Mouse (Mus musculus): ENCODE data around the gene Zbtb20. TPM values are rescaled to one million over a fixed set of nuclear protein-coding genes. Genes with fewer than 3 reads are reported as not detected.

Zbtb20 gene
- total and polyA plus RNA-seq, 2 experiments from 2014 or later: 19.8 to 45.8 TPM

GRCm38 (mm10) chr16:42874910-42875851 lies 500 bp upstream of the Zbtb20 start:
- DNase-seq (ENCODE audit: low spot score) (peak; percentile 100), ATAC-seq (ENCODE audit: insufficient read depth, low read depth) (peak; percentile 89)
- peak overlapping the region; percentile 83 for H3K9ac ChIP-seq (replicated peaks; ENCODE audit: low read depth, low read length)
- H3K4me3 ChIP-seq (ENCODE audit: low read depth, low read length): peak overlapping the region; percentile 90
- no peaks in the 10 kb centered on the region for H3K9me3 ChIP-seq (replicated peaks; ENCODE audit: control insufficient read depth, low read length)
- H3K27me3 ChIP-seq (ENCODE audit: control insufficient read depth, insufficient read depth, low read length): no peaks in the 10 kb centered on the region
- peaks cover 5% of the 10 kb centered on the region; the same call in 1 of the 2 replicates for H3K4me1 ChIP-seq (ENCODE audit: control insufficient read depth, insufficient read depth)
- H3K4me2 ChIP-seq (ENCODE audit: low read depth, low read length): peak overlapping the region; percentile 62
- peak; percentile 94 for TF ChIP-seq EP300 (IDR thresholded peaks at IDR 0.05; ENCODE audit: low read depth)
- TF ChIP-seq CTCF (IDR thresholded peaks at IDR 0.05; ENCODE audit: low read depth): peak; percentile 22
- peak overlapping the region; percentile 99 for H3K27ac ChIP-seq (ENCODE audit: low read depth)
- no peaks in the 10 kb centered on the region for H3K36me3 ChIP-seq (replicated peaks; ENCODE audit: control insufficient read depth, insufficient read depth, low read length)
- under 1% methylated on average over 53 of the region's 54 CpGs for WGBS

- ATAC-seq (ENCODE audit: insufficient read depth, low read depth): peak; percentile 40
- peak; percentile 17 for TF ChIP-seq CTCF (IDR thresholded peaks at IDR 0.05; ENCODE audit: low read depth)
- 0 out of 2 replicates have a peak, but pooled peaks have one; percentile 37 for TF ChIP-seq EP300 (IDR thresholded peaks at IDR 0.05; ENCODE audit: low read depth)
- under 1% methylated on average over 25 of the region's 62 CpGs for WGBS
These were observed 630 bp downstream of the Zbtb20 start for GRCm38 (mm10) chr16:42876021-42877000.

GRCm38 (mm10) chr16:42880046-42880445 lies 4.4 kb downstream of the Zbtb20 start:
- Histone ChIP-seq H3K9ac (replicated peaks; ENCODE audit: low read depth, low read length) (no peak overlapping the region), H3K9me3 (replicated peaks; ENCODE audit: control insufficient read depth, low read length) (no peaks in the 10 kb centered on the region), H3K36me3 (replicated peaks; ENCODE audit: control insufficient read depth, insufficient read depth, low read length) (no peaks in the 10 kb centered on the region), H3K27ac (ENCODE audit: low read depth) (no peak overlapping the region), H3K4me3 (ENCODE audit: low read depth, low read length) (no peak overlapping the region), H3K4me2 (ENCODE audit: low read depth, low read length) (no peak overlapping the region), H3K4me1 (ENCODE audit: control insufficient read depth, insufficient read depth) (peaks cover 5% of the 10 kb centered on the region; the same call in 1 of the 2 replicates), H3K27me3 (ENCODE audit: control insufficient read depth, insufficient read depth, low read length) (no peaks in the 10 kb centered on the region)
- WGBS: 86% methylated on average over 3 of the region's 3 CpGs
- DNase-seq (ENCODE audit: low spot score) (no peak), ATAC-seq (ENCODE audit: insufficient read depth, low read depth) (no peak)
- TF ChIP-seq EP300 (IDR thresholded peaks at IDR 0.05; ENCODE audit: low read depth) (no peak), CTCF (IDR thresholded peaks at IDR 0.05; ENCODE audit: low read depth) (no peak)

More at GRCm38 (mm10) chr16:42876021-42877000, 630 bp downstream of the Zbtb20 start:
- no peaks in the 10 kb centered on the region for H3K27me3 ChIP-seq (ENCODE audit: control insufficient read depth, insufficient read depth, low read length)
- peak overlapping the region; percentile 83 for H3K9ac ChIP-seq (replicated peaks; ENCODE audit: low read depth, low read length)
- peak; percentile 86 for DNase-seq (ENCODE audit: low spot score)
- no peaks in the 10 kb centered on the region for H3K9me3 ChIP-seq (replicated peaks; ENCODE audit: control insufficient read depth, low read length)
- peak overlapping the region; percentile 90 for H3K4me3 ChIP-seq (ENCODE audit: low read depth, low read length)
- no peaks in the 10 kb centered on the region for H3K36me3 ChIP-seq (replicated peaks; ENCODE audit: control insufficient read depth, insufficient read depth, low read length)
- H3K4me1 ChIP-seq (ENCODE audit: control insufficient read depth, insufficient read depth): peaks cover 5% of the 10 kb centered on the region; the same call in 1 of the 2 replicates
- H3K4me2 ChIP-seq (ENCODE audit: low read depth, low read length): peak overlapping the region; percentile 82
- H3K27ac ChIP-seq (ENCODE audit: low read depth): peak overlapping the region; percentile 99

- H3K27me3 ChIP-seq (ENCODE audit: control insufficient read depth, insufficient read depth, low read length): no peaks in the 10 kb centered on the region
- no peak overlapping the region for H3K27ac ChIP-seq (ENCODE audit: low read depth)
- TF ChIP-seq CTCF (IDR thresholded peaks at IDR 0.05; ENCODE audit: low read depth) (no peak), EP300 (IDR thresholded peaks at IDR 0.05; ENCODE audit: low read depth) (no peak)
- H3K4me2 ChIP-seq (ENCODE audit: low read depth, low read length): no peak overlapping the region
- H3K4me1 ChIP-seq (ENCODE audit: control insufficient read depth, insufficient read depth): no peaks in the 10 kb centered on the region
- DNase-seq (ENCODE audit: low spot score): peak; percentile 33
- ATAC-seq (ENCODE audit: insufficient read depth, low read depth): no peak
- no peaks in the 10 kb centered on the region for H3K9me3 ChIP-seq (replicated peaks; ENCODE audit: control insufficient read depth, low read length)
- no peak overlapping the region for H3K4me3 ChIP-seq (ENCODE audit: low read depth, low read length)
- 65% methylated on average over 2 of the region's 2 CpGs for WGBS
- no peak overlapping the region for H3K9ac ChIP-seq (replicated peaks; ENCODE audit: low read depth, low read length)
- H3K36me3 ChIP-seq (replicated peaks; ENCODE audit: control insufficient read depth, insufficient read depth, low read length): no peaks in the 10 kb centered on the region
These were observed 9.9 kb downstream of the Zbtb20 start for GRCm38 (mm10) chr16:42885538-42885937.

GRCm38 (mm10) chr16:42885964-42886363 lies 10.3 kb downstream of the Zbtb20 start:
- no peak overlapping the region for H3K27ac ChIP-seq (ENCODE audit: low read depth)
- no peak overlapping the region for H3K4me3 ChIP-seq (ENCODE audit: low read depth, low read length)
- H3K4me2 ChIP-seq (ENCODE audit: low read depth, low read length): no peak overlapping the region
- H3K9ac ChIP-seq (replicated peaks; ENCODE audit: low read depth, low read length): no peak overlapping the region
- H3K27me3 ChIP-seq (ENCODE audit: control insufficient read depth, insufficient read depth, low read length): no peaks in the 10 kb centered on the region
- ATAC-seq (ENCODE audit: insufficient read depth, low read depth) (no peak), DNase-seq (ENCODE audit: low spot score) (no peak)
- TF ChIP-seq CTCF (IDR thresholded peaks at IDR 0.05; ENCODE audit: low read depth) (no peak), EP300 (IDR thresholded peaks at IDR 0.05; ENCODE audit: low read depth) (no peak)
- no peaks in the 10 kb centered on the region for H3K9me3 ChIP-seq (replicated peaks; ENCODE audit: control insufficient read depth, low read length)
- no peaks in the 10 kb centered on the region for H3K36me3 ChIP-seq (replicated peaks; ENCODE audit: control insufficient read depth, insufficient read depth, low read length)
- 82% methylated on average over 7 of the region's 7 CpGs for WGBS
- H3K4me1 ChIP-seq (ENCODE audit: control insufficient read depth, insufficient read depth): no peaks in the 10 kb centered on the region

Measured in heart, postnatal 0 days (tissue).